Mouse (Mus musculus) forebrain, embryonic 10.5 days (tissue): ENCODE measurements around the gene Serbp1. TPM values are rescaled to one million over a fixed set of nuclear protein-coding genes. Genes with fewer than 3 reads are reported as not detected.

Experiments used
- DNase-seq: peaks from one replicate; pipeline ENCODE4 v3.0.0-alpha.2; 2017; ENCODE audit warnings: low spot score; ENCODE audit errors: extremely low spot score
- H3K27ac ChIP-seq: fragments of 300-500 bp; sonication (generic); 2 replicates; pipeline ENCODE4 v1.5.1; 2016; ENCODE audit warnings: mild to moderate bottlenecking
- H3K27me3 ChIP-seq: fragments of 300-500 bp; sonication (generic); 2 replicates; pipeline ENCODE4 v1.6.1; 2016; ENCODE audit warnings: mild to moderate bottlenecking; ENCODE audit not compliant: poor library complexity, severe bottlenecking
- H3K36me3 ChIP-seq: fragments of 300-500 bp; sonication (generic); replicated peaks from 2 replicates; pipeline ENCODE4 v1.6.1; 2016; ENCODE audit warnings: mild to moderate bottlenecking, moderate library complexity
- H3K4me1 ChIP-seq: fragments of 300-500 bp; sonication (generic); 2 replicates; pipeline ENCODE4 v1.6.1; 2016
- H3K4me3 ChIP-seq: fragments of 300-500 bp; sonication (generic); 2 replicates; pipeline ENCODE4 v1.5.1; 2016; ENCODE audit warnings: mild to moderate bottlenecking, moderate library complexity
- H3K9me3 ChIP-seq: fragments of 300-500 bp; sonication (generic); 2 replicates; pipeline ENCODE4 v1.6.1; 2016; ENCODE audit warnings: mild to moderate bottlenecking, moderate library complexity
- WGBS: fragments of 180-500 bp; shearing (Covaris S2); methylation state at CpG from one replicate; pipeline ENCODE4 v1.1.7; 2016; 5-methylcytosine and 5-hydroxymethylcytosine counted together
- polyA plus RNA-seq: library from polyadenylated mRNA; unstranded; fragments of >200 nt; fragmentation: Nextera tagmentation; extraction: Ambion mirVana; gene quantifications from 2 replicates; pipeline ENCODE4 v1.2.1, GENCODE M21; 2016

Gene Serbp1
- polyA plus RNA-seq, 1 experiment from 2014 or later: 499 TPM

GRCm38 (mm10) chr6:67292042-67292623, 54.2 kb downstream of the Serbp1 start:
- 88% methylated on average over 5 of the region's 5 CpGs for WGBS
- Histone ChIP-seq H3K9me3 (no peaks in the 10 kb centered on the region), H3K27me3 (no peaks in the 10 kb centered on the region), H3K36me3 (peaks cover 55% of the 10 kb centered on the region), H3K27ac (no peak overlapping the region), H3K4me3 (no peak overlapping the region), H3K4me1 (no peaks in the 10 kb centered on the region)
- DNase-seq: no peak

GRCm38 (mm10) chr6:67296126-67296525, 58.1 kb downstream of the Serbp1 start:
- DNase-seq: no peak
- Histone ChIP-seq H3K4me1 (no peaks in the 10 kb centered on the region), H3K36me3 (peaks cover 17% of the 10 kb centered on the region), H3K9me3 (no peaks in the 10 kb centered on the region), H3K27ac (no peak overlapping the region), H3K27me3 (no peaks in the 10 kb centered on the region), H3K4me3 (no peak overlapping the region)
- WGBS: 62% methylated on average over 5 of the region's 5 CpGs

GRCm38 (mm10) chr6:67298742-67299141, 60.8 kb downstream of the Serbp1 start:
- Histone ChIP-seq H3K4me1 (no peaks in the 10 kb centered on the region), H3K9me3 (no peaks in the 10 kb centered on the region), H3K27me3 (no peaks in the 10 kb centered on the region), H3K27ac (no peak overlapping the region), H3K4me3 (no peak overlapping the region), H3K36me3 (no peaks in the 10 kb centered on the region)
- no peak for DNase-seq
- 92% methylated on average over 5 of the region's 5 CpGs for WGBS

- Histone ChIP-seq H3K36me3 (no peaks in the 10 kb centered on the region), H3K4me1 (no peaks in the 10 kb centered on the region), H3K27ac (no peak overlapping the region), H3K27me3 (no peaks in the 10 kb centered on the region), H3K9me3 (no peaks in the 10 kb centered on the region), H3K4me3 (no peak overlapping the region)
- 80% methylated on average over 4 of the region's 4 CpGs for WGBS
- DNase-seq: no peak
These were observed 62.3 kb downstream of the Serbp1 start for GRCm38 (mm10) chr6:67300300-67300699.

- Histone ChIP-seq H3K27ac (no peak overlapping the region), H3K9me3 (no peaks in the 10 kb centered on the region), H3K4me1 (no peaks in the 10 kb centered on the region), H3K4me3 (no peak overlapping the region), H3K36me3 (no peaks in the 10 kb centered on the region), H3K27me3 (no peaks in the 10 kb centered on the region)
- 62% methylated on average over 6 of the region's 6 CpGs for WGBS
- no peak for DNase-seq
These were observed 62.8 kb downstream of the Serbp1 start for GRCm38 (mm10) chr6:67300710-67301163.

GRCm38 (mm10) chr6:67301230-67301629, 63.3 kb downstream of the Serbp1 start:
- Histone ChIP-seq H3K27ac (no peak overlapping the region), H3K27me3 (no peaks in the 10 kb centered on the region), H3K4me3 (no peak overlapping the region), H3K36me3 (no peaks in the 10 kb centered on the region), H3K9me3 (no peaks in the 10 kb centered on the region), H3K4me1 (no peaks in the 10 kb centered on the region)
- DNase-seq: no peak
- 95% methylated on average over 3 of the region's 3 CpGs for WGBS

- no peak overlapping the region for H3K4me3 ChIP-seq
- WGBS: 87% methylated on average over 4 of the region's 4 CpGs
- no peaks in the 10 kb centered on the region for H3K27me3 ChIP-seq
- H3K9me3 ChIP-seq: no peaks in the 10 kb centered on the region
- DNase-seq: no peak
- no peaks in the 10 kb centered on the region for H3K4me1 ChIP-seq
- no peak overlapping the region for H3K27ac ChIP-seq
- no peaks in the 10 kb centered on the region for H3K36me3 ChIP-seq
These were observed 64.5 kb downstream of the Serbp1 start for GRCm38 (mm10) chr6:67302471-67302870.

- DNase-seq: no peak
- no peaks in the 10 kb centered on the region for H3K4me1 ChIP-seq
- WGBS: 87% methylated on average over 10 of the region's 10 CpGs
- no peaks in the 10 kb centered on the region for H3K36me3 ChIP-seq
- H3K27me3 ChIP-seq: no peaks in the 10 kb centered on the region
- H3K27ac ChIP-seq: no peak overlapping the region
- no peaks in the 10 kb centered on the region for H3K9me3 ChIP-seq
- no peak overlapping the region for H3K4me3 ChIP-seq
These were observed 65.2 kb downstream of the Serbp1 start for GRCm38 (mm10) chr6:67303210-67303609.

GRCm38 (mm10) chr6:67308994-67309393, 71.0 kb downstream of the Serbp1 start:
- Histone ChIP-seq H3K36me3 (no peaks in the 10 kb centered on the region), H3K4me3 (no peak overlapping the region), H3K9me3 (no peaks in the 10 kb centered on the region), H3K4me1 (no peaks in the 10 kb centered on the region), H3K27me3 (no peaks in the 10 kb centered on the region), H3K27ac (no peak overlapping the region)
- WGBS: 87% methylated on average over 3 of the region's 3 CpGs
- DNase-seq: no peak

- no peak overlapping the region for H3K4me3 ChIP-seq
- DNase-seq: no peak
- H3K9me3 ChIP-seq: no peaks in the 10 kb centered on the region
- no peaks in the 10 kb centered on the region for H3K27me3 ChIP-seq
- WGBS: 87% methylated on average over 3 of the region's 3 CpGs
- H3K27ac ChIP-seq: no peak overlapping the region
- H3K36me3 ChIP-seq: no peaks in the 10 kb centered on the region
- H3K4me1 ChIP-seq: no peaks in the 10 kb centered on the region
These were observed 71.8 kb downstream of the Serbp1 start for GRCm38 (mm10) chr6:67309752-67310151.

- Histone ChIP-seq H3K36me3 (no peaks in the 10 kb centered on the region), H3K27me3 (no peaks in the 10 kb centered on the region), H3K27ac (no peak overlapping the region), H3K9me3 (no peaks in the 10 kb centered on the region), H3K4me1 (no peaks in the 10 kb centered on the region), H3K4me3 (no peak overlapping the region)
- WGBS: 83% methylated on average over 1 of the region's 1 CpGs
- DNase-seq: no peak
These were observed 76.7 kb downstream of the Serbp1 start for GRCm38 (mm10) chr6:67314697-67315096.

GRCm38 (mm10) chr6:67317068-67317467, 79.1 kb downstream of the Serbp1 start:
- no peaks in the 10 kb centered on the region for H3K4me1 ChIP-seq
- no peak for DNase-seq
- 85% methylated on average over 5 of the region's 5 CpGs for WGBS

GRCm38 (mm10) chr6:67317827-67318338, 79.9 kb downstream of the Serbp1 start:
- Histone ChIP-seq H3K36me3 (no peaks in the 10 kb centered on the region), H3K9me3 (no peaks in the 10 kb centered on the region), H3K27me3 (no peaks in the 10 kb centered on the region), H3K4me1 (no peaks in the 10 kb centered on the region), H3K27ac (no peak overlapping the region), H3K4me3 (no peak overlapping the region)
- WGBS: 91% methylated on average over 8 of the region's 8 CpGs
- DNase-seq: no peak

More at GRCm38 (mm10) chr6:67317068-67317467, 79.1 kb downstream of the Serbp1 start:
- Histone ChIP-seq H3K27me3 (no peaks in the 10 kb centered on the region), H3K27ac (no peak overlapping the region), H3K4me3 (no peak overlapping the region), H3K36me3 (no peaks in the 10 kb centered on the region), H3K9me3 (no peaks in the 10 kb centered on the region)
